Mouse (Mus musculus) retina, postnatal 7 days (tissue): ENCODE data around the gene Gm49318.

Experiments used
- DNase-seq: peaks from one replicate; pipeline ENCODE4 v3.0.0-alpha.2; 2012; ENCODE audit warnings: low read depth, low spot score

Gene Gm49318

GRCm38 (mm10) chr9:22030386-22030785 lies 40.7 kb downstream of the Gm49318 start:
- no peak for DNase-seq

GRCm38 (mm10) chr9:22028467-22028866 lies 42.6 kb downstream of the Gm49318 start:
- DNase-seq = no peak

- no peak for DNase-seq
Measured at GRCm38 (mm10) chr9:22024592-22024991, 46.5 kb downstream of the Gm49318 start.

- DNase-seq = no peak
Measured at GRCm38 (mm10) chr9:22017208-22017825, 53.7 kb downstream of the Gm49318 start.

- no peak for DNase-seq
Measured at GRCm38 (mm10) chr9:22016245-22016644, 54.8 kb downstream of the Gm49318 start.

GRCm38 (mm10) chr9:22012731-22013130 lies 58.3 kb downstream of the Gm49318 start:
- no peak for DNase-seq

GRCm38 (mm10) chr9:22011055-22011454 lies 60.0 kb downstream of the Gm49318 start:
- DNase-seq = no peak

GRCm38 (mm10) chr9:22004546-22004945 lies 66.5 kb downstream of the Gm49318 start:
- no peak for DNase-seq

- DNase-seq = no peak
Measured at GRCm38 (mm10) chr9:22003163-22003554, 67.9 kb downstream of the Gm49318 start.

- peak; percentile 99 for DNase-seq
Measured at GRCm38 (mm10) chr9:22002194-22003162, 68.6 kb downstream of the Gm49318 start, which contains the start of the genes Ccdc151 and Prkcsh. TSS of gene Ccdc151 (minus strand) at chr9:22002634. TSS of gene Prkcsh (plus strand) at chr9:22002806.

GRCm38 (mm10) chr9:22001633-22002032 lies 69.4 kb downstream of the Gm49318 start:
- no peak for DNase-seq

- DNase-seq = no peak
Measured at GRCm38 (mm10) chr9:22000296-22000695, 70.8 kb downstream of the Gm49318 start.

GRCm38 (mm10) chr9:21996178-21996867 lies 74.7 kb downstream of the Gm49318 start:
- no peak for DNase-seq

GRCm38 (mm10) chr9:21992227-21992626 lies 78.8 kb downstream of the Gm49318 start:
- DNase-seq = no peak

- DNase-seq = no peak
Measured at GRCm38 (mm10) chr9:21989230-21990110, 81.6 kb downstream of the Gm49318 start, which contains the start of gene Rgl3. TSS of gene Rgl3 (minus strand) at chr9:21989446.

- DNase-seq = no peak
Measured at GRCm38 (mm10) chr9:21988421-21989101, 82.5 kb downstream of the Gm49318 start.

GRCm38 (mm10) chr9:21987592-21988342 lies 83.3 kb downstream of the Gm49318 start:
- no peak for DNase-seq
